Mouse (Mus musculus): ENCODE results near the gene Nfe2l1. TPM values are rescaled to one million over a fixed set of nuclear protein-coding genes. Genes with fewer than 3 reads are reported as not detected.

Gene Nfe2l1
- polyA plus RNA-seq, 1 experiment from 2014 or later: 49.3 TPM

DNA sequence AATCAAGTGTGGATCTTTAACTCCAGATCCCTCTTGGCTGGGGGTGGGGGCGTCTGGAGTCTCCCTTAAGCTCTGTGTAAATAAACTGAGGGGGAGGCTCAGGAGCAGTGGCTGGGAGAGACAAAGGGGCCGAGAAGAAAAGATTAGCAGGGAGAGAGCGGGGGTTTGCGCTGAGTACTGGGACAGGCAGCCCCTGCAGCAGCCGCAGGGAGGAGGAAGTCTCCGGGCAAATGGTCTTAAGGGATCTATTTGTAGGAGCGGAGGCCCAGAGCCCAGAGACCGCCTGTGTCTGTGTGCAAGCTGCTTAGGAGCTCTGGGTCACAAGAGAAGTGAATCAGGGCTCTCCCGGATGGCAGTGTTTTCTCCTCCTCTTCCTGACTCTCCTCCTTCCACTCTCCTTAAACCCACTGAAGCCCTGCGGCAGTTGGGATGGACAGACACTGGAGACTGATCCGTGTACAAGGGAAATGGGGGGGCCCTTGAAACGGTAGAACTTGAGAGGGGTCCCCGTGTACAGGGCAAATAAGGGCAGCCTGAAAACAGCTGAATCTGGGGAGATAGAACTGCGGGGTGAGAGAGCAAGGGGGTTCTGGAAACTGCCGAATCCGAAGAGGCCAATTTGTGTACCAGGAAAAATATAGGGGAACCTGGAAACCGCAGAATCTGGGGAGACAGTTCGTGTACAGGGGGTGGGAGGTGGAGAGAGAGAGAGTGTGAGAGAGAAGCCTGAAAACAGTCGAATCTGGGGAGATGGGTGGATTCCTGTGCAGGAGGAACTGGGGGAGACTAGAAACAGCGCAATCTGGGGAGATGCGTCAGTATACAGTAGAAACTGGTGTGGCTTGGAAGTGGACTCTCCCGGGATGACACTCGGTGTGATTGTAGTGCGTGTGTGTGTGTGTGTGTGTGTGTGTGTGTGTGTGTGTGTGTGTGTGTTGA lies 42.9 kb upstream of the Nfe2l1 start:
- WGBS: 3% methylated on average over 24 of the region's 24 CpGs
- Histone ChIP-seq H3K27me3 (ENCODE audit: control insufficient read depth, insufficient read depth, low read length) (no peaks in the 10 kb centered on the region), H3K36me3 (replicated peaks; ENCODE audit: control insufficient read depth, insufficient read depth) (no peaks in the 10 kb centered on the region), H3K4me2 (replicated peaks) (peak overlapping the region; percentile 15), H3K4me1 (replicated peaks; ENCODE audit: control insufficient read depth, insufficient read depth, low read length) (peaks cover 54% of the 10 kb centered on the region), H3K9ac (peak overlapping the region; percentile 55), H3K27ac (peak overlapping the region; percentile 100), H3K9me3 (ENCODE audit: control insufficient read depth, low read length) (no peaks in the 10 kb centered on the region), H3K4me3 (replicated peaks; ENCODE audit: low read length) (no peak overlapping the region)
- peak; percentile 22 for ATAC-seq (ENCODE audit: low FRiP score)
- peak; percentile 52 for DNase-seq (ENCODE audit: low spot score)

DNA sequence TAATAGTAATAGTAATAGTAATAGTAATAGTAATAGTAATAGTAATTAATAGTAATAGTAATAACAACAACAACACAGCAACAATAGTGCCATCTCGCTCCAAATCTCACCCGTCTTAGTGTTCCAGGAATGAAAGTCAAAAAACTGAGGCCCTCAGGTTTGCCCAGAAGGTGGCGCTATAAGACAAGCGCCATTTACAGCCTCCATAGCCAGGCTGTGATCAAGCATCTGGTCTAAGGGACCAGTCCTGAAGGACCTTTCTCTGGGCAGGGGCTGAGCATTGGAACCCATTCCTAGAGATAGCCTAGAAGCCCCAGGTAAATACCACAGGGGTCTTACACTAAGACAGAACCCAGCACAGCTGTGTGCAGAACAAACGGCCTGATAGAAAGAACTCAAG lies 37.4 kb upstream of the Nfe2l1 start:
- Histone ChIP-seq H3K4me2 (replicated peaks) (no peak overlapping the region), H3K27ac (no peak overlapping the region), H3K9ac (no peak overlapping the region), H3K9me3 (ENCODE audit: control insufficient read depth, low read length) (no peaks in the 10 kb centered on the region), H3K27me3 (ENCODE audit: control insufficient read depth, insufficient read depth, low read length) (no peaks in the 10 kb centered on the region), H3K4me1 (replicated peaks; ENCODE audit: control insufficient read depth, insufficient read depth, low read length) (peaks cover 22% of the 10 kb centered on the region), H3K4me3 (replicated peaks; ENCODE audit: low read length) (no peak overlapping the region), H3K36me3 (replicated peaks; ENCODE audit: control insufficient read depth, insufficient read depth) (no peaks in the 10 kb centered on the region)
- 0 out of 2 replicates have a peak, but pooled peaks have one; percentile 25 for ATAC-seq (ENCODE audit: low FRiP score)
- WGBS: 10% methylated on average over 5 of the region's 5 CpGs
- peak; percentile 88 for DNase-seq (ENCODE audit: low spot score)

DNA sequence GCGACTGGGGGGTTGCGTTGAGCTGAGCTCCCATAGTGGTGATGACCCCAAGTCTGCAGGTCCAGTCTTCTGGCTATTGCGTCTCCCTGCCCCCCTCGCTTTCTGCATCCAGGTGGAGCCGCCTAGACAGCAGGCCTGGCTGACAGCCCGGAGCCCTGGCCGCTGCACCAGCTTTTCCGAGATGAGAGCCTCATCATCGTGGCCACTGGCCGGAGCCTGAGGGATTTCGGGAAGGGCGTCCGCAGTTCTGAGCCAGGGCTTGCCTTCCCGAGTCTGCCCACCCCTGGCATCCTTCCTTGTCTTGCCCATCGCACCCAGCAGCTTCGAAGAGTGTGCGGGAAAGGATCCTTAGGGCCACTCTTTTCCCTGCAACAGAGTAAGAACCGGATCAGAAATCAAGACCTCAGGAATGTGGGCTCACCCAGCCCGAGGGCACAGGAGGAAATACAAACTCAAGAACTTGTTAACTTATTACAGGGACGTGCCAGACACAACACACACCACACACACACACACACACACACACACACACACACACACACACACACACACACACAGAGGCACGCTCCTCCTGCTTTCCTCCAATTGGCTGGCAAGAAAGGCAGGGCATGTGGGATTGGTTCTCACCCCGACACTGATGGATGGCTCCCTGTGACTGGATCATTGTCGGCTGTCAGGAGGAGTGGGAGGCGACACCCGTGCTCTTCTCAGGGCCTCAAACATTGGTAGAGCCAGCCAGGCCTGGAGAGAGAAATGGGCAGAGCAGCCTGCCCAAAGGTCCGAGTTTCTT lies 33.6 kb upstream of the Nfe2l1 start:
- peak overlapping the region; percentile 37 for H3K4me2 ChIP-seq (replicated peaks)
- H3K9me3 ChIP-seq (ENCODE audit: control insufficient read depth, low read length): no peaks in the 10 kb centered on the region
- no peak overlapping the region; the same call in 1 of the 2 replicates for H3K9ac ChIP-seq
- no peaks in the 10 kb centered on the region for H3K36me3 ChIP-seq (replicated peaks; ENCODE audit: control insufficient read depth, insufficient read depth)
- H3K4me1 ChIP-seq (replicated peaks; ENCODE audit: control insufficient read depth, insufficient read depth, low read length): peaks cover 33% of the 10 kb centered on the region
- peak overlapping the region; percentile 63 for H3K27ac ChIP-seq
- ATAC-seq (ENCODE audit: low FRiP score) (peak; percentile 71), DNase-seq (ENCODE audit: low spot score) (peak; percentile 66)
- H3K27me3 ChIP-seq (ENCODE audit: control insufficient read depth, insufficient read depth, low read length): no peaks in the 10 kb centered on the region
- no peak overlapping the region for H3K4me3 ChIP-seq (replicated peaks; ENCODE audit: low read length)
- WGBS: 13% methylated on average over 25 of the region's 26 CpGs

DNA sequence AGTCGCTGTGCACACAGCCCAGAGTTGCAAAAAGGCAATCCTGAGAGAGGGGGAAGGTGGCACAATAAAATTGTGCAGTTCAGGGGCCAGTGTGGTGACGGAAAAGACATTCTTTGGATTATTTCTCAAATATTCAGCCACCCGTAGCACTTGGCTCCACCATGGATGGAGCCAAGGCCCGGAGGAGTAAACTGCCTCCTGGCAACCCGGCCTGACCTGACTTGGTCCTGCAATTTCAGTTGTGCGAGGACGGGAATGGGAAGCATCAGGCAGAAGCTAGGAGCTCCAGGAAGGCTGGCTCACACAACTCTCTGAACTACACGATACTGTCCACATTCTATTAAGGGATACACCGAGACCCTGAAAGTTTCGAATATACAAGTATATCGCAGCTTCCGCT lies 32.8 kb upstream of the Nfe2l1 start:
- peaks cover 33% of the 10 kb centered on the region for H3K4me1 ChIP-seq (replicated peaks; ENCODE audit: control insufficient read depth, insufficient read depth, low read length)
- H3K4me2 ChIP-seq (replicated peaks): peak overlapping the region; percentile 87
- no peaks in the 10 kb centered on the region for H3K9me3 ChIP-seq (ENCODE audit: control insufficient read depth, low read length)
- H3K4me3 ChIP-seq (replicated peaks; ENCODE audit: low read length): 0 out of 2 replicates have a peak overlapping the region, but pooled peaks have one; percentile 43
- no peaks in the 10 kb centered on the region for H3K36me3 ChIP-seq (replicated peaks; ENCODE audit: control insufficient read depth, insufficient read depth)
- 59% methylated on average over 12 of the region's 12 CpGs for WGBS
- 0 out of 2 replicates have a peak overlapping the region, but pooled peaks have one; percentile 20 for H3K9ac ChIP-seq
- ATAC-seq (ENCODE audit: low FRiP score) (no peak), DNase-seq (ENCODE audit: low spot score) (no peak)
- H3K27ac ChIP-seq: peak overlapping the region; percentile 63
- H3K27me3 ChIP-seq (ENCODE audit: control insufficient read depth, insufficient read depth, low read length): no peaks in the 10 kb centered on the region

DNA sequence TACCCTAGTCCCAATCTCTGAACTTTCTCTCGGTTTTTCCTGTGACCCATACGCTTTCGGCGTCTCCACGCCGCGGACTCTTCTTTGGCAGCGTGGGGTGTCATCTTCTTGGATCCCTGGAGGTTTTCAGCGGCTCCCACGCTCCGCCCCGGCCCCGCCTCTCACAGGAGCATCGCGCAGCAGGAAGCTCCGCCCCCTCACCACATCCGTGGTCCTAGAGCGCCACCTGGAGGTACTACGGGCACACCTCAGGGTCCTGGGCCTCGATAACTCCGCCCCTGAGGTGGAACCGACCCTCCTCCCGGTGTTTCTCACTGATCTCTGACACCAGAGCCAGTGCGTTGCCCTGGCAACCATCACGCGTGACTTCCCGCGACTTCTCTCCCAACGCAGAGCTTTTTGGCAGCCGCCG lies 32.1 kb upstream of the Nfe2l1 start:
- Histone ChIP-seq H3K4me3 (replicated peaks; ENCODE audit: low read length) (peak overlapping the region; percentile 43), H3K27me3 (ENCODE audit: control insufficient read depth, insufficient read depth, low read length) (no peaks in the 10 kb centered on the region), H3K4me1 (replicated peaks; ENCODE audit: control insufficient read depth, insufficient read depth, low read length) (peaks cover 33% of the 10 kb centered on the region), H3K4me2 (replicated peaks) (peak overlapping the region; percentile 87), H3K9me3 (ENCODE audit: control insufficient read depth, low read length) (no peaks in the 10 kb centered on the region), H3K36me3 (replicated peaks; ENCODE audit: control insufficient read depth, insufficient read depth) (no peaks in the 10 kb centered on the region), H3K27ac (0 out of 2 replicates have a peak overlapping the region, but pooled peaks have one; percentile 63), H3K9ac (peak overlapping the region; percentile 53)
- DNase-seq (ENCODE audit: low spot score): peak; percentile 99
- WGBS: under 1% methylated on average over 31 of the region's 31 CpGs
- ATAC-seq (ENCODE audit: low FRiP score): peak; percentile 86

DNA sequence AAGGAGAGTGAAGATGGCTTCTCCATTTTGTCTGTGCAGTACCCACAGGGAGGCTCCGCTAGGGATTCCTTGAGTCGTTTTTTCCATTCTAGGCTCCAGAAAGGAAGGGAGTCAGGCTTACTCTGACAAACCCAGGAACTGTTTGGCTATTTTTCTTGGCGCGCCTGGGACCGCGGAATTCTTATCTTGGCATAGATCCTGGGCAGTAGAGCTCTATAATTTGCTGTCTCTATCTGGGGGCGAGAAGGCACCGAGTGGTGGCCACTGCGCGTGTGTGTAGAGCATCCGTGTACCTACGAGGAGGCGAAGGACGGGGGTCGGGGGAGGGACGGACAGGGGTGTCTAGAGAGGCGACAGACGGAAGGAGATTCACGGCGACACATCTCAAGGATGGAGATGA lies 31.7 kb upstream of the Nfe2l1 start:
- DNase-seq (ENCODE audit: low spot score) (peak; percentile 26), ATAC-seq (ENCODE audit: low FRiP score) (peak; percentile 41)
- H3K9ac ChIP-seq: peak overlapping the region; percentile 53
- no peaks in the 10 kb centered on the region for H3K27me3 ChIP-seq (ENCODE audit: control insufficient read depth, insufficient read depth, low read length)
- H3K4me2 ChIP-seq (replicated peaks): peak overlapping the region; percentile 87
- H3K4me1 ChIP-seq (replicated peaks; ENCODE audit: control insufficient read depth, insufficient read depth, low read length): peaks cover 33% of the 10 kb centered on the region
- H3K36me3 ChIP-seq (replicated peaks; ENCODE audit: control insufficient read depth, insufficient read depth): no peaks in the 10 kb centered on the region
- WGBS: 1% methylated on average over 20 of the region's 20 CpGs
- H3K9me3 ChIP-seq (ENCODE audit: control insufficient read depth, low read length): no peaks in the 10 kb centered on the region
- peak overlapping the region; percentile 43 for H3K4me3 ChIP-seq (replicated peaks; ENCODE audit: low read length)
- H3K27ac ChIP-seq: 0 out of 2 replicates have a peak overlapping the region, but pooled peaks have one; percentile 34

DNA sequence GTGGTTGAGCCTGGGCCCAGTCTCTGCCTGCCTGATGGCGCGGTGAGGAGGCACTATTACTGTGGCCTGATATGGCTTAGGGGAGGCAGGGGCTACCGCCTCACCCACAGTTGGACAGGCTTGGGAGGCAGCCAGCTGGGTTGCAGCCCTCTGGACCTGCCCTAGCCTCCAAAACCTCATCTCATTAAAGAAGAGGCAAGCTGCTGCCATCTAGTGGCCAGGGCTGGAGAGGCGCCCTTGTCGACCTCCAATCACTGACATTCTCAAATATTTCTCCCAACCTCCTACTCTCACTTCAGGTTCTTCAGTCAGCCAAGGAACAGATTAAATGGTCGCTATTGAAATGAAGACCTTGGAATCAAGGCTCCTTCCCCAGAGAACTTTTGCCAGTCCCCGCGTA lies 30.8 kb upstream of the Nfe2l1 start:
- ATAC-seq (ENCODE audit: low FRiP score): no peak
- DNase-seq (ENCODE audit: low spot score): peak; percentile 85
- no peak overlapping the region for H3K4me3 ChIP-seq (replicated peaks; ENCODE audit: low read length)
- no peaks in the 10 kb centered on the region for H3K36me3 ChIP-seq (replicated peaks; ENCODE audit: control insufficient read depth, insufficient read depth)
- no peaks in the 10 kb centered on the region for H3K9me3 ChIP-seq (ENCODE audit: control insufficient read depth, low read length)
- no peak overlapping the region for H3K27ac ChIP-seq
- H3K9ac ChIP-seq: no peak overlapping the region
- no peak overlapping the region for H3K4me2 ChIP-seq (replicated peaks)
- WGBS: 7% methylated on average over 8 of the region's 8 CpGs
- no peaks in the 10 kb centered on the region for H3K27me3 ChIP-seq (ENCODE audit: control insufficient read depth, insufficient read depth, low read length)
- H3K4me1 ChIP-seq (replicated peaks; ENCODE audit: control insufficient read depth, insufficient read depth, low read length): peaks cover 33% of the 10 kb centered on the region

DNA sequence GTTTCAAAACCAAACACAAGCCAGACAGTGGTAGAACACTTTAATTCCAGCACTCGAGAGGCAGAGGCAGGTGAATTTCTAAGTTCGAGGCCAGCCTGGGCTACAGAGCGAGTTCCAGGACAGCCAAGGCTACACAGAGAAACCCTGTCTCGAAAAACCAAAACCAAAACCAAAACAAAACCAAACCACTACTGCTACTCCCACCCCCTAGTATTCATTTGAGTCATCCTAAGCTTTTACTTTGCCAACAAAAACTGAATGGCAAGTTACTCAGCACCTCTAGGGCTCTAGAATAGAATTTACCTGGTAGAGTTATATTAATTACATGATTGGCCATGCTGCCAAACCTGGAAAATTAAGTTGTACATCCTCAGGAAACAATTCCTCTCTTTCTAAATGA lies 29.9 kb upstream of the Nfe2l1 start:
- no peak overlapping the region for H3K4me3 ChIP-seq (replicated peaks; ENCODE audit: low read length)
- 87% methylated on average over 4 of the region's 4 CpGs for WGBS
- no peak overlapping the region for H3K9ac ChIP-seq
- no peak overlapping the region for H3K27ac ChIP-seq
- H3K4me1 ChIP-seq (replicated peaks; ENCODE audit: control insufficient read depth, insufficient read depth, low read length): peaks cover 33% of the 10 kb centered on the region
- no peaks in the 10 kb centered on the region for H3K27me3 ChIP-seq (ENCODE audit: control insufficient read depth, insufficient read depth, low read length)
- no peak for DNase-seq (ENCODE audit: low spot score)
- H3K36me3 ChIP-seq (replicated peaks; ENCODE audit: control insufficient read depth, insufficient read depth): no peaks in the 10 kb centered on the region
- no peaks in the 10 kb centered on the region for H3K9me3 ChIP-seq (ENCODE audit: control insufficient read depth, low read length)
- no peak overlapping the region for H3K4me2 ChIP-seq (replicated peaks)
- no peak for ATAC-seq (ENCODE audit: low FRiP score)

DNA sequence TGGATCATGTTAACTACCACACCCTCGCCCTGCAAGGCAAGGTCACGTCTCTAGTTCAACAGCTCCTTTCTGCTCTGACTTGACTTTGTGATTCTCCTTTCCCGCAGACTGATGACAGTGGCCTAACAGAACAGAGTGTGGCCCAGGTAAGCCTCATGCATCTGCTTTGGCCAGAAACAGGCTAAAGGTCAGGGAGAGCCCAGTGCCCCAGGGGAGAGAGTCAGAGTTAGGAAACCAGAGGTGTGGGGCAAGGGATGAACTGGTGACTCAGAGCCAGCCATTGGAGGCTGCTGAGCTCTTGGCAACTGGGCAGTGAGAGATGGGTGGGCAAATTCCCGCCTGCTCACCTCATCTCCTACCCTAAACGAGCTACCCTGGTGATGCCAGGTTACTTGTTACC lies 27.7 kb upstream of the Nfe2l1 start:
- ATAC-seq (ENCODE audit: low FRiP score): no peak
- no peak for DNase-seq (ENCODE audit: low spot score)
- WGBS: 85% methylated on average over 5 of the region's 5 CpGs

More for the DNA sequence above, 27.7 kb upstream of the Nfe2l1 start:
- Histone ChIP-seq H3K4me3 (replicated peaks; ENCODE audit: low read length) (no peak overlapping the region), H3K9ac (no peak overlapping the region), H3K4me2 (replicated peaks) (no peak overlapping the region), H3K36me3 (replicated peaks; ENCODE audit: control insufficient read depth, insufficient read depth) (no peaks in the 10 kb centered on the region), H3K9me3 (ENCODE audit: control insufficient read depth, low read length) (no peaks in the 10 kb centered on the region), H3K4me1 (replicated peaks; ENCODE audit: control insufficient read depth, insufficient read depth, low read length) (peaks cover 15% of the 10 kb centered on the region), H3K27ac (no peak overlapping the region), H3K27me3 (ENCODE audit: control insufficient read depth, insufficient read depth, low read length) (no peaks in the 10 kb centered on the region)
